Mouse (Mus musculus): ENCODE data around the gene Lrp6. TPM values are rescaled to one million over a fixed set of nuclear protein-coding genes. Genes with fewer than 3 reads are reported as not detected.

The Lrp6 gene
- polyA plus RNA-seq, 1 experiment = 39.6 TPM

DNA sequence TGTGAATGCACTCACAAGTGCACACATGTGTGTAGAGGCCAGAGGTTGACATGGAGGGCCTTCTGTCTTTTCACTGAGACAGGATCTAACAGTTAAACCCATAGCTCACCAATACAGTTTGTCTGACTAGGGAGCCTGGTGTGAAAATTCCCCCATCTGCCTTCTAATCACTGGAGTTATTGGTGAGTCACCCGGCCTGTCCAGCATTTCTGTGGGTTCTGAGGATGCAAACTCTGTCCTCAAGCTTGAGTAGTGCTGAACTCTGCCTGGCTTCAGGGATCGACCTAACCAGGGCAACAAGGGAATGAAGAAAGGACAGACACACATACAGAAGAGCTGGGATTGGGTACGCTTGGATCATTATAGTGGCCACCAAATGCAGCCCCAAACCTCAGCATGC lies 125.0 kb downstream of the Lrp6 start:
- TF ChIP-seq CTCF (conservative IDR thresholded peaks at IDR 0.05; ENCODE audit: insufficient read depth, insufficient read length, low read depth, low read length) (no peak), POLR2A (IDR thresholded peaks at IDR 0.05; ENCODE audit: low read depth, low read length) (no peak)
- H3K4me1 ChIP-seq (ENCODE audit: control insufficient read depth, insufficient read depth, low read length) = peaks cover 7% of the 10 kb centered on the region; the same call in 1 of the 2 replicates
- H3K4me3 ChIP-seq (ENCODE audit: insufficient read depth, low read depth, low read length) = no peak overlapping the region
- H3K27me3 ChIP-seq (replicated peaks; ENCODE audit: control insufficient read depth, insufficient read depth, low read length) = no peaks in the 10 kb centered on the region
- no peak for DNase-seq
- H3K36me3 ChIP-seq (ENCODE audit: control insufficient read depth, insufficient read depth, low read length) = peaks cover 2% of the 10 kb centered on the region
- 95% methylated on average over 3 of the region's 3 CpGs for WGBS
- no peak overlapping the region for H3K27ac ChIP-seq (ENCODE audit: insufficient read depth, low read depth, low read length)

DNA sequence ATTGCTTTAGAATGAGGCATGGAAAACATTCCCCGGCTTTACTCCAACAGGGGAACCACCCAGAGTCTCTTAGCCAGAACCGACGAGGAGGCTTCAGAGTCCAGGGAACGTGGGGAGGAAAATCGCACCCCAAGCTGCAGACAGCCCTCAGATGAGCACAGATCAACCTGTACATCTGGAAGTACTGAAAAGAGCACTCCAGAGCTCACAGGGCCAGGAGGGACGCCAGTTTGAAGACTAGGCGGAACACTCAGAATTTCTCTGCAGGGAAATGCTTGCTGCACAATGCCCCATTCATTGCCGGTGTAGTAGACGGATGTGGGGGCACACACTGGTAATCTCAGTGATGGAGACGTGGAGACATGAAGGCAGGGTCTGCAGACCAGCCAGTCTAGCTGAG lies 126.7 kb downstream of the Lrp6 start:
- Histone ChIP-seq H3K36me3 (ENCODE audit: control insufficient read depth, insufficient read depth, low read length) (no peaks in the 10 kb centered on the region), H3K4me3 (ENCODE audit: insufficient read depth, low read depth, low read length) (no peak overlapping the region), H3K4me1 (ENCODE audit: control insufficient read depth, insufficient read depth, low read length) (peaks cover 7% of the 10 kb centered on the region; the same call in 1 of the 2 replicates), H3K27ac (ENCODE audit: insufficient read depth, low read depth, low read length) (no peak overlapping the region), H3K27me3 (replicated peaks; ENCODE audit: control insufficient read depth, insufficient read depth, low read length) (no peaks in the 10 kb centered on the region)
- no peak for DNase-seq
- TF ChIP-seq CTCF (conservative IDR thresholded peaks at IDR 0.05; ENCODE audit: insufficient read depth, insufficient read length, low read depth, low read length) (no peak), POLR2A (IDR thresholded peaks at IDR 0.05; ENCODE audit: low read depth, low read length) (no peak)
- WGBS = 39% methylated on average over 10 of the region's 10 CpGs

DNA sequence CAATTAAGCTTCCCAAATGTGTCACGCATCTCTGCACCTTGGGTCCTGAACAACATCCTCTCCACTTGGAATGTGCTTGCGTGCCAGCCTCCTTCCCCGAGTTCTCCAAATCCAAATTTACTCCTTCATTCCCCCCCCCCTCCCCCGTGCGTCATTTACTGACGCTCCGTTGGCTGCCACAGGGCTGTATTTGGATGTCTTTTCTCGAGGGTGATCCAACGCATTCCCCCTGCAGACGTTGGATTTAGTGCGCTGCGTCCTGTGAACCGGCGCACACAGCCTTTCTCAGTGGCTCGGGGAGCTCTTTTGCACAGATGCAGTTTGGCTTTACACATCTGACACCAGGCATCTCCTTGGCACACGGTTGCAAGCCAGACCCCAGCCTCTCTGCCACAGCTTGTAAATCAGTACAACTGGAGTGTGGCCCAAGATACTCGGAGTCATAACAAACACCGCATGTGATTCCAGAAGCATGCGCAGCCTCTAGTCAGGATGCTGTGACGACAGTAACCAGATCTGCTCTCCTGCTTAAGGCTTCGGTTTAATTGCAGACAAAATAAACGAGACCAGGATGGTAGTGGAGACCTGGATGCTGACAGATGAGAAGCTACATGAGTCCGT lies 127.3 kb downstream of the Lrp6 start:
- Histone ChIP-seq H3K27me3 (replicated peaks; ENCODE audit: control insufficient read depth, insufficient read depth, low read length) (no peaks in the 10 kb centered on the region), H3K4me1 (ENCODE audit: control insufficient read depth, insufficient read depth, low read length) (peaks cover 7% of the 10 kb centered on the region; the same call in 1 of the 2 replicates), H3K4me3 (ENCODE audit: insufficient read depth, low read depth, low read length) (no peak overlapping the region), H3K27ac (ENCODE audit: insufficient read depth, low read depth, low read length) (no peak overlapping the region), H3K36me3 (ENCODE audit: control insufficient read depth, insufficient read depth, low read length) (no peaks in the 10 kb centered on the region)
- TF ChIP-seq CTCF (conservative IDR thresholded peaks at IDR 0.05; ENCODE audit: insufficient read depth, insufficient read length, low read depth, low read length) = no peak
- TF ChIP-seq POLR2A (IDR thresholded peaks at IDR 0.05; ENCODE audit: low read depth, low read length) = no peak
- DNase-seq = no peak
- 21% methylated on average over 23 of the region's 23 CpGs for WGBS

DNA sequence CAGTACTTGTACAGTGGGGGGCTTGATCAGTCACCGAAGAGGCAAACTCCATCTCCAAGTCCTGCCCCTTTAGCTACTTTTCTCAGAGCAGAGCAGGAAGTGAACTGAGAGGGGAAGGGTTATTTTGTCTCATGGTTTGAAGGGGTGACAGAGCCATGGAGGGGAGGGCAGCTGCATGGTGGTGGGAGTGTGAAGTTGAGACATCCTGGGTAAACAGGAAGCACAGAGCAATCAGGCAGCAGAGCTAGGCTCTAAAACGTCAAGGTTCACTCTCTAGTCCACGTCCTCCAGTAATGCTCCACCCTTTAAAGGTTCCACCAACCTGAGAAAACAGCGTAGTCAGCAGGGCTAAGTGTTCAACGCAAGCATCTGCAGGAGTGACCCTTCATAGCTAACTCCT lies 129.8 kb downstream of the Lrp6 start:
- Histone ChIP-seq H3K27ac (ENCODE audit: insufficient read depth, low read depth, low read length) (no peak overlapping the region), H3K36me3 (ENCODE audit: control insufficient read depth, insufficient read depth, low read length) (no peaks in the 10 kb centered on the region), H3K4me1 (ENCODE audit: control insufficient read depth, insufficient read depth, low read length) (no peaks in the 10 kb centered on the region), H3K4me3 (ENCODE audit: insufficient read depth, low read depth, low read length) (no peak overlapping the region), H3K27me3 (replicated peaks; ENCODE audit: control insufficient read depth, insufficient read depth, low read length) (no peaks in the 10 kb centered on the region)
- DNase-seq = no peak
- 52% methylated on average over 5 of the region's 5 CpGs for WGBS
- TF ChIP-seq POLR2A (IDR thresholded peaks at IDR 0.05; ENCODE audit: low read depth, low read length) (no peak), CTCF (conservative IDR thresholded peaks at IDR 0.05; ENCODE audit: insufficient read depth, insufficient read length, low read depth, low read length) (no peak)

DNA sequence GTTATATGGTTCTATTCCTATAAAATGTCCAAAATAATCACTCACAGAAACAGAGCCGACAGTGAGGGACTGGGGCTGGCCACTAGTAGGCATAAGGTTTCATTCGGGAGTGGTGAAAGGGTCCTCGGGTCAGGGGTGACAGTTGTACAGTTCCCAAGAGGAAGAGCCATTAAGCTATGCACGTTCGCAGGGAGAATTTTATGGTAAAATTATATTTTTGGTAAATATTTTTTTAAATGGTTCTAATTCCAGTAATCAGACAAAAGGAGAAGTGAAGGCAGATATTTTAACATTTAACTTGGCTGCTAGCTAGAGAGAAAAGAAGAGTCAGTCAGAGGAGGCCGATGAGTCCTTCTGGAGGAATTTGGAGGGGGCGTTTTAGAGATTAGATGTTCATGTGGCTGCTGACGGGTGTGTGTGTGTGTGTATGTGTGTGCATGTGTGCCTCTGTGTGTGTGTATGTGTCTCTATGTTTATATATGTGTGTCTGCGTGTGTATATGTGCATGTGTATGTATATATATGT lies 131.8 kb downstream of the Lrp6 start:
- DNase-seq = no peak
- no peak overlapping the region for H3K27ac ChIP-seq (ENCODE audit: insufficient read depth, low read depth, low read length)
- H3K27me3 ChIP-seq (replicated peaks; ENCODE audit: control insufficient read depth, insufficient read depth, low read length) = no peaks in the 10 kb centered on the region
- no peaks in the 10 kb centered on the region for H3K4me1 ChIP-seq (ENCODE audit: control insufficient read depth, insufficient read depth, low read length)
- no peak overlapping the region for H3K4me3 ChIP-seq (ENCODE audit: insufficient read depth, low read depth, low read length)
- no peak for TF ChIP-seq CTCF (conservative IDR thresholded peaks at IDR 0.05; ENCODE audit: insufficient read depth, insufficient read length, low read depth, low read length)
- no peak for TF ChIP-seq POLR2A (IDR thresholded peaks at IDR 0.05; ENCODE audit: low read depth, low read length)
- no peaks in the 10 kb centered on the region for H3K36me3 ChIP-seq (ENCODE audit: control insufficient read depth, insufficient read depth, low read length)
- 74% methylated on average over 9 of the region's 9 CpGs for WGBS

DNA sequence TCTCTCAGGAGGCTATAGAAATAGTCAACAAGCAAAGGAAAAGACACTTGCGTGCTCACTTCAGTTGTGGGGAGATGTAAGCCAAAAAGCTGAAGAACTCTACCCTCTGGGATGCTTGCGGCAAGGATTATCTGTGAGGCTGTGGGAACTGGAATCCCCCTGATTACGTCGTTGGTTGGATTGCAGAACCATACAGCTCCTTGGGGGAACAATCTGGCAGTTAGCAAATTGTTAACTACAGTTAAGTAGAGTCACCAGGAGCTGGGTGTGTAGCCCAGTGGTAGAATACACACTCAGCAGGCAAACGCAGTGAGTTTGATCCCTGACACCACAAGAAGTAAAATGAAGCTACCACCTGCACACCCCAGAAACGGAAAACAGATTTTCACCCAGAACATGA lies 132.7 kb downstream of the Lrp6 start:
- no peaks in the 10 kb centered on the region for H3K36me3 ChIP-seq (ENCODE audit: control insufficient read depth, insufficient read depth, low read length)
- H3K27me3 ChIP-seq (replicated peaks; ENCODE audit: control insufficient read depth, insufficient read depth, low read length) = no peaks in the 10 kb centered on the region
- 78% methylated on average over 6 of the region's 6 CpGs for WGBS
- H3K4me1 ChIP-seq (ENCODE audit: control insufficient read depth, insufficient read depth, low read length) = no peaks in the 10 kb centered on the region
- no peak overlapping the region for H3K27ac ChIP-seq (ENCODE audit: insufficient read depth, low read depth, low read length)
- no peak for TF ChIP-seq POLR2A (IDR thresholded peaks at IDR 0.05; ENCODE audit: low read depth, low read length)
- TF ChIP-seq CTCF (conservative IDR thresholded peaks at IDR 0.05; ENCODE audit: insufficient read depth, insufficient read length, low read depth, low read length) = no peak
- DNase-seq = no peak
- H3K4me3 ChIP-seq (ENCODE audit: insufficient read depth, low read depth, low read length) = no peak overlapping the region

DNA sequence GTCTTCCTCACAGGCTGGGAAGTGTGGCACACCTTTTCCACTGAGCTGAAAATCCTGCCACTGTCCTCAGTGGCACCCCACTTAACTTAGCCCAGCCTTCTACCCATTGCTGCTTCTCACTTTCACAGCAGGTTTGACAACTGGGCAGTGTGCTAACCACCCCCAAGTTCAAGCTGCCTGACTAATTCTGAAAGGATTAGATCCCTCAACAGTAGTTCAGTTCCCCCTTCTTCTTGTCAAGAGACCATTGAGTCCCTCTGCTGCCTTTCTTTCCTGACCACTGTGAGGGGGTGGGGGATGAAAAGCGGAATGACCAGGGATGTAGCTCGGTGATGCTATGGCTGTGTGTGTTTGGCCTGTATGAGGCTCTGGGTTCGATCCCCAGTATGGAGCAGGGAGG lies 133.5 kb downstream of the Lrp6 start:
- Histone ChIP-seq H3K36me3 (ENCODE audit: control insufficient read depth, insufficient read depth, low read length) (no peaks in the 10 kb centered on the region), H3K4me3 (ENCODE audit: insufficient read depth, low read depth, low read length) (no peak overlapping the region), H3K27me3 (replicated peaks; ENCODE audit: control insufficient read depth, insufficient read depth, low read length) (no peaks in the 10 kb centered on the region), H3K4me1 (ENCODE audit: control insufficient read depth, insufficient read depth, low read length) (no peaks in the 10 kb centered on the region), H3K27ac (ENCODE audit: insufficient read depth, low read depth, low read length) (no peak overlapping the region)
- no peak for DNase-seq
- WGBS = 97% methylated on average over 3 of the region's 3 CpGs
- TF ChIP-seq POLR2A (IDR thresholded peaks at IDR 0.05; ENCODE audit: low read depth, low read length) = no peak
- TF ChIP-seq CTCF (conservative IDR thresholded peaks at IDR 0.05; ENCODE audit: insufficient read depth, insufficient read length, low read depth, low read length) = no peak

Measured in kidney, adult 2 months (tissue).